Mouse (Mus musculus) spleen, adult 2 months (tissue): ENCODE data around the gene Srpk2.
A peak's percentile ranks its signal among the peaks of the same experiment; 100 is the strongest.

Experiments used
- CTCF ChIP-seq: fragments of 200-500 bp; IDR thresholded peaks from 2 replicates; pipeline ENCODE4 v1.5.1; 2011; ENCODE audit warnings: mild to moderate bottlenecking, inconsistent platforms; ENCODE audit not compliant: insufficient read depth, insufficient read length, insufficient replicate concordance; ENCODE audit errors: extremely low read depth
- POLR2A ChIP-seq: fragments of 200-500 bp; IDR thresholded peaks from 2 replicates; pipeline ENCODE4 v1.6.1; 2011; ENCODE audit warnings: low read depth, low read length, inconsistent platforms

- TF ChIP-seq CTCF (no peak), POLR2A (peak; percentile 12; the same call in 1 of the 2 replicates)
These were observed 27.9 kb upstream of the Srpk2 start for GRCm38 (mm10) chr5:23712130-23713001.
